Mouse (Mus musculus): ENCODE results near the gene Usp5.
"Not testable (repeated sequence)": the region's sequence is repeated elsewhere in the genome, so short reads cannot be mapped to it uniquely, and the experiment has no call there.

The Usp5 gene

DNA sequence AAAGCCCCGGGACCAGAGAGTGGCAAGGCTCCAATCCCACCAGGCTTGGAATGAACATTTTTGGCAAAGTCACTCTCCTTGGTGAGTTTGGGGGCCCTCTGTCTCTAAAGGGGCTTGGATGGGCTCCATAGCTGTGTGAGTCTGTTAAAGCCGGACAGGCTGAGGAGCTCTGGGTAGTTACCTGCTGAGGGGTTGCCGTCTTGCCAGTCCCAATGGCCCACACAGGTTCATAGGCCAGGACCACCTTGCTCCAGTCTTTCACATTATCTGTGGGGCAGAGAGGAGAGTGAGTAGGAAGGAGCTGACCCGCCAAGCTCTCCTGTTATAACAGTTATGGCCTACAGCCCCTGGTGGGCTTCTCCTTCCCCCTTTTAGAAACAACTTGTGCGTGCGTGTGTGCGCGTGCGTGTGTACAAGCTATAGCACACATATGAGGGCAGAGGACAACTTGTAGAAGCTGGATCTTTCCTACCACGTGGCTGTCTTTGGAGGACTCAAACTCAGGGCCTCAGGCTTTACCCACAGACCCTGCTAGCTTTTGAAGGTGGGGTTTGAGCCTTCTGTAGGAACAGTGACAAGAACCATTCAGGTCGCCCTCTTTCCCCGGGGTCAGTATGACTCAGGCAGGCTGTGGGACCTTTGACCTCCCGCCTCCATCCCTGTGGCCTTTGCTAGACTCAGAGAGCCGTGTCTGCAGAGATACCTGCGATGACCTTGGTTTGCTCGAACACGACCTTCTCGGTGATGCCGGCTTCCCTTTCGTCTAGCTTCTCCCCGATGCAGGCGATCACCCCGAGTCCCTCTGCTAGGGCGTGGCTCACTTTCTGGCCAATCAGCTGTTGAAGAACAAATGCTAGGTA, 17.4 kb downstream of the Usp5 start:
- DNase-seq (ENCODE audit: low spot score in 2 of 2) = no peak

GRCm38 (mm10) chr6:124811403-124811665, 17.9 kb downstream of the Usp5 start:
- DNase-seq (ENCODE audit: low spot score in 2 of 2) = no peak

GRCm38 (mm10) chr6:124810566-124811402, 18.5 kb downstream of the Usp5 start:
- not testable (repeated sequence) for DNase-seq (ENCODE audit: low spot score in 2 of 2)

DNA sequence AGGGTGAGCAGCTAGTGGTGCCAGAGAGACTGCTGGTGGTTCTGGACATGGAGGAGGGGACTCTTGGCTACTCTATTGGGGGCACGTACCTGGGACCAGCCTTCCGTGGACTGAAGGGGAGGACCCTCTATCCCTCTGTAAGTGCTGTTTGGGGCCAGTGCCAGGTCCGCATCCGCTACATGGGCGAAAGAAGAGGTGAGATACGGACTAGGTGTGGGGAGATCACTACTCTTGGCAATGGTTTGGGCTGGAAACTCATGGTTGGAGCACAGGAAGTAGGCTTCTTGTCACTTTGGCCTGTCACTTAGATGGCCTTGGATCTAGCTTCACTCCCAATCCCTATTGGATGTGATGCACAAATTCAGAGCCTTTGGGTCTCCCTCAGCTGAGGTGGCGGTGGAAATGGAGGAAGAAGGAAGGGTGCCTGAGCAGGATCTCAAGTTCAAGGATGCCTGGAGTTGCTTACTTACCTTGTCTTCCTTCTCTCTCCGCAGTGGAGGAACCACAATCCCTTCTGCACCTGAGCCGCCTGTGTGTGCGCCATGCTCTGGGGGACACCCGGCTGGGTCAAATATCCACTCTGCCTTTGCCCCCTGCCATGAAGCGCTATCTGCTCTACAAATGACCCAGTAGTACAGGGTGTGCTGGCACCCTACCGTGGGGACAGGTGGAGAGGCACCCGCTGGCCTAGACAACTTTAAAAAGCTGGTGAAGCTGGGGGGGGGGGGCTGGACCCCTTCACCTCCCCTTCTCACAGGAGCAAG, 19.3 kb downstream of the Usp5 start:
- no peak for DNase-seq (ENCODE audit: low spot score in 2 of 2)

- peak; percentile 62 to 73 for DNase-seq (ENCODE audit: low spot score in 2 of 2)
Observed at GRCm38 (mm10) chr6:124809052-124809774, 20.1 kb downstream of the Usp5 start.

DNA sequence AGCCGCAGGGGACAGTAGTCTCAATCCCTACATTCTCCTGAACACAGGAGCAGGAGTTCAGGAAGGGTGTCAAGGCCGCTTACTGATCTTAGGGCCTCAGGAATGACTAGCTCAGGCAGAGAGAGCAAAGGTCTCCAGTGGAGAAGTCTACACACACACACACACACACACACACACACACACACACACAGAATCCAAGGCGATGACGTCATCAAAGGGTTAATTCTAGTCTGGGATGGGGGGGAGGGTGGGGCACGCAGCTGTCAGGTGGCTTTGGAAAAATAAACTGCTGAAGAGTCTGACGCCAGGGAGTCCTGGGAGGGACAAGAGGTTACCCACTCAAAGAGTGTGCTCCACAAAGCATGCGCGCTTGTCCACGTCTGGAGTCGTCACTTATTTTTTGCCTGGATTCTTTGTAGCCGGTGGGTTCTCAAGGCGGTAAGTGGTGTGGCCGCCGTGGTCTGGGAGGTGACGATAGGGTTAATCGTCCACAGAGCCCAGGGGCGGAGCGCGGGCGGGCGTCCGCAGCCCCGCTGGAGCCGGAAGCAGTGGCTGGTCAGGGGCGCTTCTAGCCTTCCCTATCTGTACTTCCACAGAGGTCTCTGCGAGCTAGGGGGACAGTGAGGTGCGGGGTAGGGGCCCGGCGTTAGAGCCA, 20.8 kb downstream of the Usp5 start, which contains the start of gene Spsb2:
Gene Spsb2, plus strand, starts transcription at position 304 of the 655 bp plus-strand sequence.
- peak; percentile 65 for DNase-seq (ENCODE audit: low spot score in 2 of 2)

DNA sequence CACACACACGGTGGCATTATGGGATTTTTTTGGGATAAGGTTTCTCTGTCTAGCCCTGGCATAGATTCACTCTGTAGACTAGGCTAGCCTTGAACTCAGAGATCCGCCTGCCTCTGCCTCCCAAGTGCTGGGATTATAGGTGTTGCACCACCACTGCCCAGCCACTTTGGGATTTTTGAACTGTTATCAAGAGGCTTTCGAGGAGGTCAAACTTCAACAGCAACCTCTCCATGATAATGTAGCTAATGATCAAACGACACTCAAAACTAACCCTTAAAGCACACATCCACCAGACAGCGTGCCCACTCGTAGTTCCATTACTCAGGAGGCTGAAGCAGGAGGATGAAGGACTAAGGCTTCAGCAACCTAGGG, 21.3 kb downstream of the Usp5 start:
- DNase-seq (ENCODE audit: low spot score in 2 of 2) = no peak

DNA sequence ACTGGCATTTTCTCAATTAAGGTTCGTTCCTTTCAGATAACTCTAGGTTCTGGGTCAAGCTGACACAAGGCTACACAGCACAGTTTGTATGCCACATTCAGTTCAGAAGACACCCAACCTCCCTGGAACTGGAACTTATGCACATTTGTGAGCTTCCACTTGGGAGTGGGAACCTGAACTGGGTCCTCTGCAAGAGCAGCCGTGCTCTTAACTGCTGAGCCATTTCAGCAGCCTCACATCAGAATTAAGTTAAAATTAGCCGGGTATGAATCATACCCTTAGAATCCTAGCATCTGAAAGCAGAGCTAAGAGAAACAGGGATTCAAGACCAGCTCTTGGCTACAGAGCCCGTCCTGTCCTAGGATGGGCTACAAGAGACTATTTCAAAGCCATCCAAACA, 21.9 kb downstream of the Usp5 start:
- DNase-seq (ENCODE audit: low spot score in 2 of 2) = no peak

DNA sequence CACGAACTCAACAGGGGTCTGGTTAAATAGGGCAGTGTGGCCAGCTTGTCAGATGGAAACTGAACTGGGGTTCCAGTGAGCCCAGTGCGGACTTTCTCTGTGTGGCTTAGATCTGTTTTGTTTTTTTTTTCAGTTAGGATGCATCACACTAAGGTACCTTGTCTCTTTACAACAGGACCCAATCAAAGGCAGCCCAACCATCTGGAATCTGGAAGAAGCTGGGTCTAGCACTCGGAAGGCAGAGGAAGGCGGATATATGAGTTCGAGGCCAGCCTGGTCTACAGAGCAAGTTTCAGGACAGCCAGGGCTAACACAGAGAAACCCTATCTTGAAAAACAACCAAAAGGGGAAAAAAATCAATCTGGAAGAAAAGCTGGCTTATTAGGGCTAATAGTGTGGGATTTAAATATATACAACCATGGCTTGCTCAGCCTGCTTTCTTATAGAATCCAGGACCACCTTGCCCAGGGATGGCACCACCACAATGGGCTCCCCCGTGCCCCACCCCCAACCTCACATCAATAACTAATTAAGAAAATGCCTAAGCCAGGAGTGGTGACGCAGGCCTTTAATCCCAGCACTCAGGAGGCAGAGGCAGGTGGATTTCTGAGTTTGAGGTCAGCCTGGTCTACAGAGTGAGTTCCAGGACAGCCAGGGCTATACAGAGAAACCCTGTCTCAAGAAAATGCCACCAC, 22.7 kb downstream of the Usp5 start:
- no peak for DNase-seq (ENCODE audit: low spot score in 2 of 2)

DNA sequence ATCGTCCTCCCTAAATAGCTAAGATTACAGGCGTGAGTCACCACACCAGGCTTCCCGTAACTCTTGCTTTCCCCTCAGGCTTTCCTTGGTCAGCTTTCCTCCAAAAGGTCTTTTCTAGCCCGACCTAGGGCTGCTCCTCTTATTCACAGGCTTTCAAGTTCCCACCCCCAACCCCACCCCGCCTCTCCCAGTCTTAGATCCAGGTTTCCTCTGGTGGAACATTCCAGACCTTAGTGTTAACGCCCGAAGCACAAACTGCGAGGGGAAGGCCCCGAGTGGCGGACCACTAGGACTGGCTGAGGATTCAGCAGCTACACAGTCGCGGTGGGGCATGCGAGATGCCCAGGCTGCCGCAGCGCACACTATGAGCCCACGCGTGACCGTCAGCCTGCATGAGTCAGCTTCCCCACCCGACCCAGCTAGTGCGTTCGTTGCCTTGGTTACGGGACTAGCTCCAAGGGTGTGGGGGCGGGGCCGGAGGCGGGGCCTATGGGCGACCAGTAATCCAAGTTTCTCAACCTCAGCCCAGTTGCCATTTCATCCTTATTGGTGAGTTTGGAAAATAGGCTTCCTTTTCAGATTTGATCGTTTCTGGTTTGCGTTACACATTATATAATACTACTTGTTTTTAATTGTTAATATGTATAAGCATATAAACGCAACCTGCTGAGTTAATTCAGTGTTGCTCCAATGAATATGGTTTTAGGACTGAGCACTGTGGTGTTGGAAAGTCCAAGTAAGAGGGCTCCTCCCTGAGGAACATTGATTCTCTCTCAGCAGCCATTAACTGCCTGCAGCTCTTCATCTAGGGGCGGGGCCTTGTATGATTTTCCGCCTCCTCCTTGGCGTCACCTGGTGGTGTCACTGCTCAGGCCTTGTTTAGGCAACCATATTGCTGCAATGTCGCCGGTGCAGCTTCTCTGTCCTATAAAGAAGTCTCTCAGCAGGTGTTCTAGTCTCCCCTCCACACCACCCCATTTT, 23.7 kb downstream of the Usp5 start:
- DNase-seq (ENCODE audit: low spot score in 2 of 2) = peak; percentile 95 to 96

GRCm38 (mm10) chr6:124804341-124804740, 24.9 kb downstream of the Usp5 start:
- DNase-seq (ENCODE audit: low spot score in 2 of 2) = no peak

DNA sequence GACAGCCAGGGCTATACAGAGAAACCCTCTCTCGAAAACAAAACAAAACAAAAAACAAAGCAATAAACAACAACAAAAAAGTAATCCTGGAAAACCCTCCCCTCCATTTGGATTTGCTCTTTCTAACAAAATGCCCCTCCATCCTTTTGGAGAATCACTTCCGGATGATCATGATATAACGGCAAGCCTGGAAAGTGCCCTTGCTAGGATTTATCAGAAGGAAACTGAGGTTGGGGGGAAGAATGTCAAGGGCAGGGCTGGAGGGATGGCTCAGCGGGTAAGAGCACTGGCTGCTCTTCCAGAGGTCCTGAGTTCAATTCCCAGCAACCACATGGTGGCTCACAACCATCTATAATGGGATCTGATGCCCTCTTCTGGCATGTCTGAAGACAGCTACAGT, 25.6 kb downstream of the Usp5 start:
- not testable (repeated sequence) for DNase-seq (ENCODE audit: low spot score in 2 of 2)

- DNase-seq (ENCODE audit: low spot score in 2 of 2) = no peak
Observed at GRCm38 (mm10) chr6:124803061-124803460, 26.2 kb downstream of the Usp5 start.

- not testable (repeated sequence) for DNase-seq (ENCODE audit: low spot score in 2 of 2)
Observed at GRCm38 (mm10) chr6:124802400-124802799, 26.9 kb downstream of the Usp5 start.

DNA sequence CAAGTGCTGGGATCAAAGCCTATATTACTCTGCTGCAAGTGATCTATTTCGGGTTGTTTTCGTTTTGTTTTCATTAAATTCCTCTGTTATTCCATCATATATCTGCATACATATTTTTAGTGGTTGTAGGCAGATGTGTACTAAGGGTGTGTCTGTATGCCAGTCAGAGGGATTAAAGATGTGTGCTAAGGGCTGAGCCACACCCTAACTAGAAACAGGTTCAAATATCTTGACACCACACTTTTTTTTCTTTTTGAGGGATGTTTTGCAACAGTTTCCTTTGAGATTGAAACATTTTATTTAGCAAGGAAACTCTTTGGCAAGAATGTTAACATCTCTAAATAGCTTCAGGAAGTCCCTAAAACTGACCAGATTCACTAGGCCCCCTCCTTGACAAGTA, 33.1 kb downstream of the Usp5 start:
- no peak for DNase-seq (ENCODE audit: low spot score in 2 of 2)

DNA sequence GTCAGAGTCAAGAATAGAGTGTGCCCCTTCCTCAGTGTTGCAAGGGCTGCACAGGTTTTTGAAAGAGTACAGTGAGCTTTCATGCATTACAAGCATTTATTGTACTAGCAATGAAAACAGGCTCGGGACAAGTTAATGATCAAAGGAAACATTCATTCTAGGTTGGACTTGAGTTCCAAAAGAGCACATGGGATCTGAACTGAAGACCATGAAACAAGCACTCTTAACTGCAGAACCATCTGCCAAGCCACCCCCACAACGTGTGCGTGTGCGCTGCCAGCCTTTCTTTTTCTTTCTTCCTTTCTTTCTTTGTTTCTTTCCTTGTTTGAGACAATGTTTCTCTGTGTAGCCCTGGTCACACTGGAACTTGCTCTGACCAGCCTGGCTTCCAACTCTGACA, 33.5 kb downstream of the Usp5 start:
- no peak for DNase-seq (ENCODE audit: low spot score in 2 of 2)

- no peak for DNase-seq (ENCODE audit: low spot score in 2 of 2)
Observed at GRCm38 (mm10) chr6:124791911-124792310, 37.4 kb downstream of the Usp5 start.

DNA sequence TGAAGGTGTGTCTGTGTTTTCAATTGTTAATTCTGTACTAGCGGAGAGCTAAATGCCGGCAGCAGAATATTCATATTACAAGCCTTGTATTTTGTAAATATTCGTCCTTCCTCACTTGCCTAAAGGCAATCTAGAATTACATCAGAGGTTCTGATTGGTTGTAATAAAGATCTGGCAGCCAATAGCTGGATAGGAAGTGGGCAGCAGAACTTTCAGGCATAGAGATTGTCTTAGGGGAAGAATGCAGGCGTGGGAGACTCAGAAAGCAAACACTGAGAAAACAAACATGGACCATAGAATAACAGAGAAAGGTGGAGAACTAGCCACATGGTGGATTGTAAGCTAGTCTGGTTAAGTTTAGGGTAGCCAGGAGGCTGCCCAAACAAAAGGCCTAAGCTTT, 39.2 kb downstream of the Usp5 start:
- no peak for DNase-seq (ENCODE audit: low spot score in 2 of 2)

GRCm38 (mm10) chr6:124789519-124789918, 39.8 kb downstream of the Usp5 start:
- DNase-seq (ENCODE audit: low spot score in 2 of 2) = no peak

Data from frontal cortex, postnatal 10 days (tissue).